Mouse (Mus musculus) spleen, adult 12 weeks (tissue): ENCODE measurements around the gene Hoxb3.

Experiments used
- DNase-seq: peaks from one replicate; pipeline ENCODE4 v3.0.0; 2022; ENCODE audit warnings: low spot score

Gene Hoxb3

GRCm38 (mm10) chr11:96317608-96318367 is 5.3 kb upstream of the Hoxb3 start, which contains the start of gene Hoxb4:
Hoxb4 (plus strand) TSS chr11:96318267.
- no peak for DNase-seq

DNA sequence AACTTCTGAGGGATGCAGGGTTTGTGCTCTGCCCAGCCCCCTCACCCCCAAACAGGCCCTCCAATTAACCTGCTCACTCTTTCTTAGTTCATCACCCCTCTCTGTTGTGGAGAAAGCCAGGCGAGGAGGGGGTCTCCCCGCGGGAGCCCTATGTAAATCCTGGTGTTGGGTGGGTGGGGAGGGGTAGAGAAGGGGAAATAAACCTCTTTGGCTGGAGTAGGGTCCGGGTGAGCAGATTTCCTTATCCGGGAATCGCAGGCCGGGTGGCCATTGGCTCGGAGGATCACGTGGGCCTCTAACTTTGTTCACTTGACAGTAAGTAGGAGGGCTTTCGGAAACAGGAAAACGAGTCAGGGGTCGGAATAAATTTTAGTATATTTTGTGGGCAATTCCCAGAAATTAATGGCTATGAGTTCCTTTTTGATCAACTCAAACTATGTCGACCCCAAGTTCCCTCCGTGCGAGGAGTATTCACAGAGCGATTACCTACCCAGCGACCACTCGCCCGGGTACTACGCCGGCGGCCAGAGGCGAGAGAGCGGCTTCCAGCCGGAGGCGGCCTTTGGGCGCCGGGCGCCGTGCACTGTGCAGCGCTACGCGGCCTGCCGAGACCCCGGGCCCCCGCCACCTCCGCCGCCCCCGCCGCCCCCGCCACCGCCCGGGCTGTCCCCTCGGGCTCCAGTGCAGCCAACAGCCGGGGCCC is 4.6 kb upstream of the Hoxb3 start:
- no peak for DNase-seq

DNA sequence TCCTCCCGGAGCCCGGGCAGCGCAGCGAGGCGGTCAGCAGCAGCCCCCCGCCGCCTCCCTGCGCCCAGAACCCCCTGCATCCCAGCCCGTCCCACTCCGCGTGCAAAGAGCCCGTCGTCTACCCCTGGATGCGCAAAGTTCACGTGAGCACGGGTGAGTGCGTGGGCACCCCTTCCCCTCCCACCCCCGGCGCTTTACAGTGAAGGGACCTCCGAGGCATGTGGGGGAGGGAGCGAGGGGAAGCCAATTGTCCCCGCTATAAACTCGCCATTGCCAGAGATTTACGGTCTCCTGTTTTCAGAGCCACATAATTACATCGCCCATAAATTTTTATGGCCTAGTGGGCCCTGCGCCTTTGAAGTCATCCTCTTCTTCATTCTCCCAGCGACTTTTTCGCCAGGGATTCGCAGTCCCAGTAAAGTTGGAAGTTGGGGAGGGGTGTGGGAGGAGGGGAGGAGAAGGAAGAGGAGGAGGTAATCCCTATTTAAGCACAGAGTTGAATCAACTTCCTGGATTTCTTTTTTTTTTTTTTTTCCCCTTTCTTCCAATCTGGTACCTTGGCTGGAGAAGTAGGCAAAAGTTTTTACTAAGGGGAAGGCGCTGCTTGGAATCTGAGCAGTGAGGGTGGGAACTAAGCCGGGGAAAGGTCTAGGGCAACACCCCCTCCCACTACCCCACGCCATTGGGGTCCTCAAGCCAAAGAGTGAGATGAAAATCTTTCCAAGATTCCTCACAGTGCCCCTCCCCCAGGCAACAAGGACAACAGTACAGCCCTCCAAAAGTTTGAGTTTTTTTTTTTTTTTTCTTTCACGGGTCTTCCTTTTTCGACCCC is 3.8 kb upstream of the Hoxb3 start:
- DNase-seq: no peak

- no peak for DNase-seq
These were observed 3.2 kb upstream of the Hoxb3 start for GRCm38 (mm10) chr11:96319910-96320309.

DNA sequence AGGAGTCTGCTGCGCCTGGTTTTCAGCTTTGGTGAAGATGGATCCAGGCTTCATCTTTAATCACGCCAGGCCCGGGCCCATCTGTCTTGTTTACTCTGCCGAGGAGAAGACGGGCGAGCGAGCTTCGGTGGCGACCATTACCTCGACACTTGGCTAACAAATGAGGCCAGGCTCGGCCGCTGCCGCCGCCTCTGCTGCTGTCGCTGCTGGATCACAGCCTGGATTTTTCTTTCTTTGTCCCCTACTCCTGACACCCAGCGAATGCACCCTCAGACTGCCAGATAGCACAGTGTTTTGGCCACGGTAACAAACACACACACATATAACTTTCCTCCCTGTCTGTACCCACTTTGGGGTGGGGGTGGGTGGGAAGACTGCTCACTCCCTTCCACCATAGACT is 2.4 kb upstream of the Hoxb3 start:
- DNase-seq: no peak

DNA sequence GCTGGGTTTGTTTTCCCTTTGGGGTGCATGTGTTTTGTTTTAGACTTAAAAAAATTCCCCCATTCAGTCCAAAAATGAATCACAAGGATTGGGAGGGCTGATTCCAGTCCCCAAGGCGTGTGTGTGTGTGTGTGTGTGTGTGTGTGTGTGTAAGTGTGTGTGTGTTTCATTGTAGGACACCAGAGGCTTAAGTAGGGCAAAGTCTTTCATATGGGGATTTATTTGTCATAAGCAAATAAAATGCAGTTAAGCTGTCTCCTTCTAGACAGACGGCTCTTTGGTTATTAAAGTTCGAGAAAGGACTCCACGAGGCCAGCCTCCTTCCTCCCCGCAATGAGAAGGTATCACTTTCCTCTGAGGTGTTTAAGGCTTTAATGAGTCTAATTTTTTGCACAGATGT is 1.3 kb upstream of the Hoxb3 start:
- DNase-seq: no peak

- DNase-seq: no peak
These were observed 388 bp upstream of the Hoxb3 start for GRCm38 (mm10) chr11:96322738-96323137.

DNA sequence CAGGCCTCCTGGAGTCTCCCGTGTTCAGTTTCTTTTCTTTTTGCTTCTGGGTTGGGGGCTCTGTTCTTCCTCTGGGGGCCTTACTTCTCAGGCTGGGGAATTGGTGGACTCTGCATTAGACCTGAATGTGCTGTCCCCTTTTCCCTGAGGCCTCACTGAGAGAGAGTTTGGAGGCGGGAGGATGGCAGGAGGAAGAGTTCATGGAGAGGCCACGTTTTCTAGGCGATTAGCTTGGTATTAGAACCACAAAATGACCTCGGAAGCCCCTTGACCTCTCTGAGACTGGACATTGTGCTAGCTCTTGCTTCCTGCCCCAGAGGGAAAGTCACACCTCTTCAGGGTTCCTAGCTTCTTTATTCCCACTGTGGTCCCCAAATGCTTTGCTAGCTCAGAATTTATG is 999 bp downstream of the Hoxb3 start:
- DNase-seq: no peak

DNA sequence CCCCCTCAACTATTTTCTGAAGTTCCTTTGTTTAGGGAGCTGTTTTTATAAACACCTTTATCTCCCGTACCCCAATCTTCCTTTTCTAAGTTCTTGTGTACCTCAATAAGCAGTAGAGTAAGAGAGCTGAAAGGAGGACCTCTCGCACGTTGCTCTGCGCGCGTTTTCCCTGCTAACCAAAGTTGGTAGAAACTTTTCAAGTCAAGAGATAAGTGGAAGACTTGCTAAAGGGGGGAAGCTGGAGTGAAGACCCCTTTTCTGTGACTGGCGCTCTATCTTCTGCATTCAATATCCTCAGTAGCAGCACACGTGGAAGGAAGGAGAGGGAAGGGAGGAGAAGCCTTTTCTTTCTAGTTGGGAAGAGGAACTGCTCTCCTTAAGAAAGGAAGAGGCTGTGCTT is 1.8 kb downstream of the Hoxb3 start:
- DNase-seq: no peak

GRCm38 (mm10) chr11:96325747-96326212 is 2.7 kb downstream of the Hoxb3 start:
- DNase-seq: no peak

DNA sequence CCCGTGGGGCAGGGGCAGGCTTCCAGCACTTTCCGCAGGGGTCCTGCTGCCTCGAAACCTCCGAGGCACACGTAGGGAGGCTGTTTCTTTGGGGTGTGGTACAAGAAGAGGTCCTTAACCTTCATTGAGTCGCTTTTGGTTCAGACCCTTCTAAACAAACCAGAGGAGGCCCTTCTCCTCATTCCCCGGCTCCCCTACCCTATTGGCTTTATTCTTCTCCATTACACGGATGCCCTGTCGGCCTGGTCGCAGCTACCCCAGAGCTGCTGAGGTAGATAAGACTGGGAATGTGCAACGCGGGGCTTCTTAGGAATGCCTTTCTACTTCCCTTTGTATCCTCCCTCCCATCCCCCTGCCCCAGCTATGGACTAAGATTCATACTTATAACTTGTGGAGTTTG is 3.6 kb downstream of the Hoxb3 start:
- DNase-seq: no peak

- no peak for DNase-seq
These were observed 4.0 kb downstream of the Hoxb3 start for GRCm38 (mm10) chr11:96327122-96327521.

DNA sequence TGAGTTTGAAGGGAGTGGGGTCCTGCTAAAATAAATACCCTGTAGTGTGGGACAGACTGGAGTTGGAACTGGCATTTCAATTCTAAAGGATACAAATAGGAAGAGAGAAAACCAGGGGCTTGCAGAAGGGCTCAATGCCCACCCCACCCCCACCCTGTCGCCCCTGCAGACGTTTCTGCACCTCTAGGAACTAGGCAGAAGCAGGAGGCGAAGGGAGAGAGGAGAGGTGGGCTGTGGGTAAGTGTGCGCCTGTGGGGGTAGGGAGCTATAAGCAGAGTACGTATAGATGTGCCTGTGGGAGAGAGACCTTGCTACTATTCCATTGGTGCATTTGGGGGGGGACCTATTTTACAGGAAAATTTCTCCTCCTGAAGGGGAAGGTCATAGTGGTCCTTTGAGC is 4.6 kb downstream of the Hoxb3 start:
- DNase-seq: no peak

DNA sequence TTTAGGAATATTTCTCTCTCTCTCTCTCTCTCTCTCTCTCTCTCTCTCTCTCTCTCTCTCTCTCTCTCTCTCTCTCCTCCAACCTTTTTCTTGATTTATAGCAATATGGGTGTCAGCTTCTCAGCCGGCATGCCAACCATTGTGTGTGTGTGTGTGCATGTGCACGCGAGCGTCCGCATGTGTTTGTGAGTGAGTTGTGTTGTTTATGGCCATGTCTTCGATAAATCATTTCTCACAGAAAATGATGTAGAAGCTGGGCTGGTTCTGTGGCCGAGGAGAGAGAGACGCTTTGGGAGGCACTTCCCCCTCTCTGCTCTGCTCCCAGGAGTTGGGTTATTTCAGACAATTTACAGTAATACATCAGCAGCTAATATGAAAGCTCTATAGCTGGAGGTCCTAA is 5.5 kb downstream of the Hoxb3 start:
- no peak for DNase-seq

- no peak for DNase-seq
These were observed 9.0 kb downstream of the Hoxb3 start for GRCm38 (mm10) chr11:96332105-96332504.

DNA sequence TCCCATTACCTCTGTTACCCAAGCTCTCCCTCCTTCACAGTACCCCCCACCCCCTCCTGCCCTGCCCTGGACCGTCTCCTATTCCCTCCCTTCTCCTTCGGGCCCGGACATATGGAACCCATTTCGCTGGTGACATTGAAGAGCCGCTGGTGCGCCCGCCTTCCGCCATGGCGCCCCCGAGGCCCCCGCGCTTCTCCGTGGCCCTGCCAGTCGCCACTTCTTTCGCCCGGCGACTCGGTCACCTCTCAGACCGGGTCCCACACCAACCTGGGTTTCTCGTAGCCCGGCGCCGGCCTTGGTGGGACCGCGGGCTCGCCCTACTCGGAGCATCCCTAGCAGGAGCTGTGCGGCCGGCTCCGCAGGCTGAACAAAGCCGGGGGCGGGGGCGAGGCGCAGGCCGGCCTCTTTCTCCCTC is 9.5 kb downstream of the Hoxb3 start:
- DNase-seq: no peak

GRCm38 (mm10) chr11:96333241-96334001 is 10.3 kb downstream of the Hoxb3 start:
- DNase-seq: no peak

GRCm38 (mm10) chr11:96334002-96334364 is 10.9 kb downstream of the Hoxb3 start:
- no peak for DNase-seq

DNA sequence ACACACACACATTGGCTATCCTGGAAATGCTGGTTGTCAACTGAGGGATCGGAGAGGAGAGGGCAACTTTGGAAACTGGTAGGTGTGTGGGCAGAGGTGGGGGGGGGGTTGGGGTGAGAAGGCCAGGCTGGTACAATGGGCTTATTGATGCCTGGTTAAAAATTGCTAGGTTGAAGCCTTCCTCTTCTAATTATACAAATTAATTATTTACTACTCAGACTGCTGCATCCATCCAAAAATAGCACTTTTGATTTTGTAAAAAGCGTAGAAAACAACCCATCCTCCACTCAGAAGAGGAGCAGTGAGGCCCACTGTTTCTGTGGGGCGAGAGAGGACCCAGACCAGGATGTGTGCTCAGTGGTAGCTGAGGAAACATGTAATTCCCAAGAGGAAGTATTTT is 11.9 kb downstream of the Hoxb3 start:
- no peak for DNase-seq

DNA sequence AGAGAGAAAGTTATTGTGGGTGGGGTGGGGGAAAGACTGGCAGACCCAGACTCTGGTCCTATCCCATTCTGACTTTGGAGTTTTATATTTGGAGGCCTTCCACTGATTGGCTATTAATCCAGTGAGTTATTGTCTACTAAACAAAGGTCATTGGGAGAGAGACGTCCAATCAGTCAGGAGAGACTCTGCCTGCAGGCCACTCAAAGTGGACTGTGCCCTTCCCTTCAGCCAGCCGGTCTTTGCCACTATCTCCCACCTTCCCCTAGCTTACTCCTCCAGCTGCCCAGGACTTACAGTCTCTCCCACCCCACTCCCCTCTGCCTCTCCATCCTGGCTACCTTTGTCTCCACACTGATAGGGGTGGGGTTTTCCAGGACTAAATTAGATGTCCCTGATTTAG is 13.5 kb downstream of the Hoxb3 start:
- no peak for DNase-seq

DNA sequence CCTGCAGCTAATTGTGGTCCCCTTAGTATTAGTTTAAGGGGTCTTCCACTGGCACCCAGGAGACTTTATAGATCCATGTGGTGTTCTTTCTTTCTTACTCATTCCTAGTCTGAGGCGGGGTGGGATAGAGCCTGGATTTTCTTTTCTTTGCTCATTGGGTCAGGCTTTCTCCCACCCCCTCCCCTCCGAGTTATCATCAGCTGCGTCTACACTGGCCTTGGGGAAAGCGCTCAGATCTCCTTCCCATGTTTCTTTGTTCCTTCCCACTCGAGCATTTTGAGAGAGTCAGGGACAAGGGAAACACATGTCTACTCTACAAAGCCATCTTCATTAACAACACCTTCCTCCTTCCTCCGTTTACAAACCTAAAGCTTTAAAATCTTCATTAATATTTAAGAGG is 13.9 kb downstream of the Hoxb3 start:
- no peak for DNase-seq
